Mouse (Mus musculus) cerebellum, adult (tissue): ENCODE measurements around the gene Cirbp.
A peak's percentile ranks its signal among the peaks of the same experiment; 100 is the strongest.

Experiments used
- ATAC-seq: cut with Nextera tagmentation; 2 replicates; pipeline ENCODE4 v1.9.2; 2017; ENCODE audit warnings: mild to moderate bottlenecking, moderate library complexity, mixed read lengths; ENCODE audit not compliant: insufficient number of reproducible peaks, low FRiP score, low TSS enrichment

Gene Cirbp

DNA sequence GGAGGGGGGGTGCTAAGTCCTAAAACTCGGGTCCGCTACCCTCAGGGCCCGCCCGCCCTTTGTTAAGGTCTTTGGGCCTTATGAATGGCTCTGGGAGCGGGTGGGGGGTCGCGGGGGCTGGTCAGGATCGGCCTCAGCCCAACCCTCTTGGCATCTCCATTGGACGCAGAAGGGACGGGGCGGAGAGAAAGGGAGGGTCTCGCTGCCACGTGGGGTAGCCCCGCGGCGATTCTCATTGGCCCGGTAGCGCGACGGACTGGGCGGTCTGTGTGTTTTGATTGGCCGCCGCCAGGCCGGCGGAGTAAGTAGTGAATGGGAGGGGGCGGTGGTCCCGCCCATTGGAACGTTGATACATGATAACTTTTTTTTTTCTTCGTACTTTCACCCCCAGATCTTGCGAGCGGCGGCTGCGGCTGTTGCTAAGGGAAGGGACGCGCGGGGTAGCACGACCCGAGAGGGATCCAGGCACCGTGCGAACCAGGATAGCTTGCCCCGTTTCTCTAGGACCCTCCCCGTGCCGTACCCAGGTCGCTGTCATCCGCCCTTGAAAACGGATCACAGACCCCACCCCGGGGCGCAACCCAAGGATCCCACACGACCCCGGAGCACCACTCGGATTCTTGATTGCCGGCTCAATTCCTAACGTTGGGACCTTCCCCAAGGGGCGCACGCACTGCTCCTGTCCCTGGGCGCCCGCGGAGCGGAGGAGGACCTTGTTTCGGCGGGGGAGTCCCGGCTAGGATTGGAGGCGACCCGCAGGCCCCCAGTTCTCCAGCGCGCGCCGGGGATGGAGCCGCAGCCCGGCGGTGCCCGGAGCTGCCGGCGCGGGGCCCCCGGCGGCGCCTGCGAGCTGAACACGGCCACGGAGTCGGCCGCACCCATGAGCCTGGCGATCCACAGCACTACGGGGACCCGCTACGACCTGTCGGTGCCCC, 16.2 kb upstream of the Cirbp start:
- peak; percentile 39; the same call in 1 of the 2 replicates for ATAC-seq

DNA sequence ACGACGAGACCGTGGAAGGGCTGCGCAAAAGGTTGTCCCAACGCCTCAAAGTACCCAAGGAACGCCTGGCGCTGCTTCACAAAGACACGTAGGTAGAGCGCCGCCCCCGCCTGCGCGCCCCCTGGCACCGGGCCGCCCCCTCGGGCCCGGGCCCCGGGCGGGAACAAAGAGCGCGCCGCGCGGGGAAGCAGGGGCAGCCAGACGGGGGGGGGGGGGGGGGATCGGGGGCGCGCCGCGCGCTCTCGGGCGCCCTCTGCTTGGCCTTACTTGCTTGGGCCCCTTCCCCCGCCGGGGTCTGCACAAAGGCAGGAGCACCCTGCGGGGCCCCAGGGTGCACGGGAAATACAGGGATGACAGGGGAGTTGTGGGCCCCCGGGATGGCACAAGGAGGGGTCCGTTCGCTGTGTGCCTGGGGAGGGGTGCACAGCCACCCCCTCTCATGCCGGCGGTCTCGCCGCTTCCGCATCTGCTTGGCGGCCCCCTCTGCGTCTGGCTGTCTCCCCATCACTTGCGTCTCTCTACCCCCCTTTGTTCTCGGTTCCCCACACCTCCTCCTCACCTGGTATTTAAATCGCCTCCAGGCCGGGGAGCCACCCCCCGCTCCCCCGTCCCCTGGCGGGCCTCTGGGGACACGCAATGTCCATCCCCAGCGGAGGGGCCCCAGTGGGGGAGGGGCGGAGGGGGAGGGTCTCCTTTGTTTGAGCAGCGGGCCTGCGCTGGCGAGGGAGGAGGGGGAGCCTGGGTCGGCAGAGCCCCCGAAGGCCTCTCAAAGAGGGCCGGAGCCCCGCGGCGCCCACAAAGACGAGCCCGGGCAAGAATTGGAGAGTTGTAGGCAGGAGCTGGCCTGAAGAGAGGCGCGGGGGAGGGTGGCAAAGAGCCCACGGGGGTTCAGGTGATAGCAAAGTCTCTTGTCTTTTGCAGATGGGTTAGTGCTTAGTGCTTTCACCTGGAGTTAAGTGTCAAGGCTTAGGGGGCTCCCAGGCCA, 15.3 kb upstream of the Cirbp start:
- no peak for ATAC-seq

DNA sequence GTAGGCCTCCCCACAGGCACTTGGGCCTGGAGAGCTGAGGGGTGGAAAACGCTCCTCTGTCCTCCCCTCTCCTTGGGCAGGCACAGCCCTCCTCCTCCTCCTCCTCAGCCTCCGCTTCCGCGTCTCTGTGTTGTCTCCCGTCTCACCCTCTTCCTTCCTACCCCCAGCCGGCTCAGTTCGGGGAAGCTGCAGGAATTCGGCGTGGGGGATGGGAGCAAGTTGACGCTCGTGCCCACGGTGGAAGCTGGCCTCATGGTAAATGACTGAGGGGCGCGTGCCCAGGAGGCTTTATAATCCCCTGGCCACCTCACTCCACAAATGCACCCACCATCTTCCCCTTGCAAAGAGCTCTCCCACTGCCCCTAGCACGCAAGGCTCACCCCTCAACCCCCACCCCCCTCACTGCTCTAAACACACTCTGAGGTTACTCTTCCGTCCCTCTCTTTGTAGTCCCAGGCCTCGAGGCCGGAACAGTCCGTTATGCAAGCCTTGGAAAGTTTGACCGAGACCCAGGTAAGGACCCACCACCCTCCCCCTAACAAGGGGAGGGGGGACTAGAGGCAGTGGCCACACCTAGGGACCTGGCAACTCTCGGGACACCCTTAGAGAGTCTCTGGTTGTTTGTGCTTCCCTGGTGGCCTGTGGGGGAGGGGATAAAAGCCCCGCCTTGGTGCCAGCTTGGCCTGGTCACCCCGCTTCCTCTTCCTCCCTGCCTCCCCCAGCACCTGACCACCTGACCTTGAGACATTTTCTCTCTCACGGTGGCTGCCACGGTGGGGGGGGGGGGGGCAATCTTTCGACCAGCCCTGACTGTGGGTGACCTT, 14.4 kb upstream of the Cirbp start:
- ATAC-seq = no peak

DNA sequence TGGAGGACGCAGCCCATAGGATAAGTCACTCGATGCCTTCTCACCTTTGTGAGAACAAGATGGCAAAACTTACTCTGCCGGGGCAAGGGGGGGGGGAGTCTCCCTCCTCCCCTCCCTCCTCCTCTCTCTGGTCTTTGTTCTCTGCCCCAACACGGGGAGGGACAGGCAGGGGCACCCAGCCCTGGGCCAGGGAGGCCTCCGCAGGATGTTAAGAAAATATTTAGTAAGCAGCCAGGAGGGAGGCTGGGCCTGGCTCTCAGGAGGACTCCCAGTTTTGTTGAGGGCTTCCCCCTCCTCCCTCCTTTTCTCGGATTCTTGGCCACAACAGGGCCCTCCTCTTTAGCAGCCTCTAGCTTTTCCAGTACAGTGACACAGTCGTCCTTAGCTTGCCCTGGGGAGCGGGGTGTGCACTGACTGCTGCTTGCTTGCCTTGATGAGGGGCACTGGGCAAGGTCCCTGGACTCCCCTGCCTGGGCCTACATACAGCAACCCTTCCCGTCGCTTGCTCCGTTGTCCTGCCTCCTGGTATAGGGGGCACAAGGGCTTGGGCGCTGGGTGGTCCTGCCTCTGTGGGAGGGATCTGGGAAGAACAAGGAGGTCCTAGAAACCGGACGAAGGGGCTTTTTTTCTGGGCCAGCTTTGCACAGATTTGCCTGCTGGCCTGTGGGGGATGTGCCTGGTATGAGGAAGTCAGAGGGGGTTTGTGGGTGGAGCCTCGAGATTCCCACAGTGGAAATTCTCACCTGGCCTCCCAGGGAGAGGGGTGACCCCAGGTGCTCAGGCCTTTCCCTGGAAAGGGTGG, 13.5 kb upstream of the Cirbp start:
- no peak for ATAC-seq

DNA sequence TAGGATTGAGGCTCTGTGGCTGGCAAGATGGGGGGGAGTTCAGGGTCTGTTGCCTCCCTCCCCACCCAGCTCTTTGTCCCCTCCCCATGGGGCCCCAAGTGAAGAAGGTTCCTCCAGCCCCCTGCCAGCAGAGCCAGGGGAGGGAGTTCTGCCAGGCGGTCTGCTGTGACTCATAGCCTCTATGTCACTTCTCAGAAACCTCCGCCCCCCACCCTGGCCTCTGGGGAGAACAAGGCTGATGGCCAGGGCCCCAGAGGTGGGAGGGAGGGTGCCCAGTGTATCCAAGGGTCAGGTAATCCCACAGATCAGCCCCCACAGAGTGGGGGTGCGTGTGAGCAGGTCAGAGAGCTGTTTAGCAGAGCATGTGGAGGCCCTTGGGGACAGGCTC, 12.9 kb upstream of the Cirbp start:
- no peak for ATAC-seq

DNA sequence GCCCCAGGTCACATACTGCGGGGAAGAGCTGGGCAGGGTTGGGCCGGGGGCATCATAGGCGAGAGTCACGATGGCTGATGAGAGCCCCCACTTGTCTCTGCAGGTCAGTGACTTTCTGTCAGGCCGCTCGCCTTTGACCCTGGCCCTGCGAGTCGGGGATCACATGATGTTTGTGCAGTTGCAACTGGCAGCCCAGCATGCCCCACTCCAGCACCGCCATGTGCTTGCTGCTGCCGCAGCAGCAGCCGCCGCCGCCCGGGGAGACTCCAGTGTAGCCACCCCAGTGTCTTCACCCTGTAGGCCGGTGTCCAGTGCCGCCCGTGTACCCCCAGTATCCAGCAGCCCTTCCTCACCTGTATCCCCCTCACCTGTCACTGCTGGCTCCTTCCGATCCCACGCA, 12.1 kb upstream of the Cirbp start:
- no peak for ATAC-seq

DNA sequence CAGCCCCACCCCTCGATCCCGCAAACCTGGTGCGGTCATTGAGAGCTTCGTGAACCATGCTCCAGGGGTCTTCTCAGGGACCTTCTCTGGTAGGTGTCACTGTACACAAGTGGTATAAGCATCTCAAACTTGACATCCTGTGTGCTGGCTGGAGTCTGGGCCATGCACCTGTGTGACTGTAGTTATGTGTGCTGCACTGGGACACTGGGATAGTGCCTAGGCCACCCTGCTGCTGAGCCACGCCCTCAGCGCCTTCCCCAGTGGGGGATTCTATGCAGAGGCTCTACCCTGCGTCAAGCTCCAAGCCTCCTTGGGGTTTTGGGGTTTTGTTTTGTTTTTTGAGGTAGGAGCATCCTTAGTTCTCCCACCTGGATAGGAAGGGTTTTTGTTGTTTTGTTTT, 11.4 kb upstream of the Cirbp start:
- no peak for ATAC-seq

DNA sequence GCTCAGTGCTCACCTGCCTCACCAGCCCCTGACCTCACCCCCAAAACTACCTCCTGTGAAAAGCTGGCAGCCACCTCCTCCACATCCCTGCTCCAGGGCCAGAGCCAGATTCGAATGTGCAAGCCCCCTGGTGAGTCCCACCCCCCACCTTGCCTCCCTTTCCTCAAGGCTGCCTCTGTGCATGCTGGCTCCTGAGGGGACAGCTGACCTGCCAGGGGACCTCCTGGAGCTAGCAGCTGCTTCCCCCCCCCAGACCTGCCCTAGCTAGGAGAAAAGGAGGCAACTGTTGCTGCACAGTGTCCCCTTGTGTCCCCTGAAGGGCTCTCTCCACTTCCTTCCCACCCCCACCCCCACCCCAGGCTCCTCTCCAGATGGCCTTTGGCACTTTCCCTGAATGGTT, 10.5 kb upstream of the Cirbp start:
- no peak for ATAC-seq

DNA sequence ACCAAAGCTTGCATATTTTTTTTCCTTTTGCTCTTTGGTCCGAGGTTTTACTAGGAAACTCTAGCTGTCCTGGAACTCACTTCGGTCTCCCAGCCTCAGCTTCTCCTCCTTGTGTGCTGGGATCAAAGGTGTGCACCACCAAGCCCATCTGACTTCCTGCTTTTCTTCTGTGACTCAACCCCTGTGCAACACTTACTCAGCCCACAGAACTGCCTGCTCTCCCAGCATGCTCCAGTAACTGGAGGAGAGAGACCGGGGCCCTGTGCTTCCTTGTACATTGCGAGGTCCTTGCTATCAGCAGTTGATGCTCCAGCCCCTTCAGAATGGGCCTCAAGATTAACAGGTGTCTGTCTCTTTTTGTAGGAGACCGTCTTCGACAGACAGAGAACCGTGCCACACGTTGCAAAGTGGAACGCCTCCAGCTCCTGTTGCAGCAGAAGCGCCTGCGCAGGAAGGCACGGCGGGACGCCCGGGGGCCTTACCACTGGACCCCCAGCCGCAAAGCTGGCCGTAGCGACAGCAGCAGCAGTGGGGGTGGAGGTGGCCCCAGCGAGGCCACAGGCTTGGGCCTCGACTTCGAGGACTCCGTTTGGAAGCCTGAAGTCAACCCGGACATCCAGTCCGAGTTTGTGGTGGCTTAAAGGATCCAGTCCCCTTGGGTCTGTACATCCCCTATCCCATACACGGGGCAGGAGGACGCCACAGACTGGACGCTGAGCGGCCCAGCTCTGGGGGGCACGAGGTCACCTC, 9.6 kb upstream of the Cirbp start:
- no peak for ATAC-seq

DNA sequence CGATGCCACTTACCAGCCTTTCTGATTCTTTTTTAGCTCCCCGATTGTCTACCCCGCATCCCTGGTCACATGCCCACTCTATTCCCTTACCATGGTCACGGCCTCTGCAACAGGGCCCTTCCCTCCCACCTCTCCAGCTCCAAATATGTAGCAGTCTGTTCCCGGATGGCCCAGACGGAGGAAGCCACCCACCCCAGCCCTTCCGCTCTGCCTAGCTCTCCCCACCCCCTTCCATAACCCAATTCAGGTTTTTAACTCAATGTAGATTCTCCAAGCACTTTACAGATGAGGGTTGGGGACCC, 9.1 kb upstream of the Cirbp start:
- no peak for ATAC-seq

DNA sequence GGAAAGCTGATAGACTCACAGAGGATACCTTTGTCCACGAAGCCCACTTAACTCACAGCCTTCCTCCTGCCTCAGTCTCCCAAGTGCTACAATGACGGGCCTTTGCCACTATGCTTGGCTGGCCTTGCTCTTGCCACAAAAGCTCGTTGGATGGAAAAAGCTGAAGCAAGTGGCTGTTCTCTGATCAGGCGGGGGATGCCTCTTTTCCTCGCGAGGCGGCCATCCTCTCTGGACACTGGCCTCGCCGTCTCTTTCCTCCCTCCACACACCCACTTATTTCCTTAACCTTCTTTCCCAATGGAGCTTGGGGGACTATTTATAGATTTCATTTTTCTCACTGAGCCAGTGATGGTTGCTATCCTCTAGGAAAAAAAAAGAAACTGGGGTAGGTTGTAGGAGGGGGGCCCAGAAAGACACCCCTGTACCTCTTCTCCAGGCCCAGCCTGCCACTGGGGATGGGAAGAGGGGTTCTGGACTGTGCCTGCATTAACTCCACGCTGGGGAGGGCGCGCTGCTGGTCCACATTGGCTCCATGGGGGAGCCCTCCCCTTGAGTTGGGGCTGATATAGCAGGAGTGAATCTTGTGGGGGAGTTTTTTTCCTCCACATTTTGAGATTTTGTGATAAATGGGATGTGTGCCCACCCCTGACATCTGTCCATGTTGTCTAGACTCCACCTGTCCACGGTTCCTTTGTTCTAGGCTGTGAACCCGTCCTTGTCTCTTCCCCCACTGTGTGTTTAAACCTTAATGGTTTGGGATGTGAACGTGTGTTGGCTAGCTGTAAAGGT, 8.4 kb upstream of the Cirbp start:
- no peak for ATAC-seq

DNA sequence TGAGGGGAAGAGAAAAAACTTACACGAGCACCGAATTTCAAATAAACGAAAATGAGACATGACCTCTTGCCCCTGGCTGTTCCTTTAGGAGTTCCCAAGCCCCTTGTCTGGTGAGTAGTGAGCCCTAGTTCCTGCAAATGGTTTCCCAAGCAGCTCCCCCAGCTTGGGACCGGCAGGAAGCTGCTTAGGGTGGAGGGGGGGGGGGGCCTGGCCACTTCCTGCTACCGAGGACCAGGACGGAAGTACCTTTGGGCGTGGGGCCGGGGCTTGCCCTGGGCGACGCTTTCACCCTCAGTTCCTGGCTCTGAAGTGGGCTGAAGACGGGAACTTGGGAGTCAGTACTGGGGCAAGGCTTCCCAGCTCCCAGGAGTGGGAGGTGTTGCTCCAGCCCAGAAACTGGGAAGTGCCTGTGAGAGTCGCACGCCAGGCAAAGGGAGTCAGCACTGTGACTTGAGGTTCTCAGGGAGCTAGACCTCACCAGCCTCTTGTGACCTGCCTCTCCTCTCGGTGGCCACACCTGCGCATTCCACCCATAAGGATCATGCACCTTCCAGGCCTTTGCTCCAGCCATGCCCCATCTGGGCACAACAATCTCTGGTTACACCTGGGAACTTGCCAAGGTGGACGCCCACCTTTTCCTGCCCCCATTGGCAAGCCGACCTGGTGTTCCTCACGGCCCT, 7.3 kb upstream of the Cirbp start:
- no peak for ATAC-seq

DNA sequence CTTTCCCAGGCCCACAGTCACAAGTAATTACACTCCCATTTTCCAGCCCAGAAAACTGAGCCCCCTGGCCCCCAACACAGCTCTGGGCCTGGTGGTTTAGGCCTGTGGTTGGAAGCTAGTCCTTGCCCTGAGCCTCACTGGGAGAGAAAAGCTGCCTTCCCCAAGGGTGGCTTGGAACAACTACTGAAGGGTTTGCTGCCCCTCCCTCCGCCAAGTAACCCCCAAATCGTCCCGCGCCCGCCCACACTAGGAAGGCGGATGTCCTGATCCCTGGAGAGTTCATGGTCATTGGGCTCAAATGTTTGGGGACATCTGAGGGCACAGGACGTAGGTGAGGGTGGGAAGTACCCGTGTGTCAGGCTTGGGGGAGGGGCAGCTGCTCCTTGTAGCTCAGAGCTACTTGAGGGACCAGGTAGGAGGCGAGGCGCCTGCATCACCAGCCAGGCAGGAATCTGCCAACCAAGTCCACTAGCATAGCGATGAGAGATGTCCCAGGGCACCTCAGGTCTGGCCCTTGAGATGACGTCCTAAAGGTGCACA, 6.7 kb upstream of the Cirbp start:
- 0 out of 2 replicates have a peak, but pooled peaks have one; percentile 4 for ATAC-seq

DNA sequence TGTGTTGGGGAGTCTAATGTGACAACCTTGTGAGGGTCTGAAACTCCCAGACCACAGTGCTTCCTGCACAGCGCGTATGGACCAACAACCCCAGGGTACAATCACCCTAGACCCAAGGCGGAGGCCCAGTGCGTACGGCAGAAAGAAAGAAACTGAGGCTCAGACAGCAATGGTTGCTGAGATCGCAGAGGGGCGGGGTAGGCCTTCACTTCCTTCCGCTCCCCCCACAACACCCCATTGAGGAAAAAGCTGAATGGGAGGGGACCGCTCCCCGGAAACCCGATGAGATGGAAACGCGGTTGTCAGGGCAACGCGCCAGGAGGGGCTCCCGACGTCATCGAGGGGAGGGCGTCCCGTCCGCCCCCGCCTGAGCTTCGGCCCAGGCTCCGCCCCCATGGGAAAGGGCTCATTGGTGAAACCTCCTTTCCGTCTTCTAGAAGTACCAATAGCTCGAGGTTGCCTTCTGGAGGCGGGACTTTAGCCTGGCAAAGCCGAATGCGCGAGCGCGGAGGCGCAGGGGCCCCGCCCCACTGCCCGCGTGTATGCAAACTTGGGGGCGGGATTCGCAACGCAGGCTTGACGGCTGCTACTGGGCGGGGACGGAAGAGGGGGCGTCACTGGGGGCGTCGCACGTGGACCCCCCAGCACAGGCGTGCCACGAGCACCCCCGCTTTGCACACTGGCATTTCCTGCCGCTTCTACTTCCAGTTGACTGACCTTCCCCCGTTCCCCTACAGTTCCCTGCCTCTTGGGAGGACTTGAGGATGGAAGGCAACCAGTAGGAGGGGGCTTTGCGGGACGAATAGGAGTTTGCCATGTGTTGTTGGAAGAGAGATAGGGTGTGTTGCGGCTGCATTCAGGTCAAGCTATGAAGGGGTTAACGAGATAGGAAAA, 6.0 kb upstream of the Cirbp start:
- ATAC-seq = peak; percentile 78

DNA sequence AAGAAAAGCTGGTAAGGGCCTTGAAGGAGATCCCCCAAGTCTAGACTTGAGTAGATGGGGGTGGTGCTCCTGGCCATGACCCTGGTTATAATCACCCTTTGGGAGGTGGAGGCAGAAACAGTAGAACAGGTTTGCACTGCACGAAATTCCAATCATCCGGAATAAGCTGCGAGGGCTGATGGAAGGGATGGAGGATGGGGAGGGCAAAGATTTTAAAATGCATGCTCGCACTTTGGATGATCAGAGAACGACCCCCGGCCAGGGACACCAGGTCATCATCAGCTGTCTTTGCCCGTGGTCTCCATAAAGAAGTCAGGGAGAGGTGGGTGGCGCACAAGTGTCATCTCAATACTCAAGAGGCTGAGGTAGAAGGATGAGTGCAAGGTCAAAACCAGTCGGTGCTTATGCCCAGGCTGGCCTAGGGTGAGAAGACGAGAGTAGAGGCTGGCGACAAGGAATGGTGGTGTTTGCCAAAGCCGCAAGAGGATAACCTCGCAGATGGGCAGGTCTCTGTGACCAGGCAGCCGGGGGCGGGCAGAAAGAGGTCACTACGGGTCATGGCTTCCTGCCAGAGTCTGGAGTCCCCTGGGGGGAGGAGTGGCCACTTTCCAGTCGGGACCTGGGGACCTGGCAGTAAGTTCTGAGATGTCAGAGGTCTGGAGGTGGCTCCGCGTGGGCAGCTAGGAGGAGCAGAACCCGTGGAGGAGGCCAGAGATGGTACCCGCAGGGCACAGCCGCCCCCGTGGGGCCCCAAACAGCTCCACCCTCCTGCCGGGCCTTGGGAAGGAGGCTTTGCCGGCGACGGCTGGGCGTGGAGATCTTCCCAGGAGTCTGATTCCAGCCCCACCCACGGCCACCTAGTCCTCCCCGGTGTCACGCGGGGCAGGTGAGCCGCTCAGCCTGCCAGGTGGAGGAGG, 5.1 kb upstream of the Cirbp start:
- ATAC-seq = no peak
